Mouse (Mus musculus): Measurements from ENCODE around the gene Ackr4. TPM values are rescaled to one million over a fixed set of nuclear protein-coding genes. Genes with fewer than 3 reads are reported as not detected.

The Ackr4 gene
- total and polyA plus RNA-seq, 2 experiments from 2014 or later, result 6.7 to 18.8 TPM

GRCm38 (mm10) chr9:104146683-104147082, 19.9 kb upstream of the Ackr4 start:
- H3K27me3 ChIP-seq (ENCODE audit: control insufficient read depth, insufficient read depth, low read length), result no peaks in the 10 kb centered on the region
- no peak overlapping the region for H3K9ac ChIP-seq (replicated peaks; ENCODE audit: low read depth, low read length)
- peaks cover 19% of the 10 kb centered on the region for H3K36me3 ChIP-seq (replicated peaks; ENCODE audit: control insufficient read depth, insufficient read depth, low read length)
- no peaks in the 10 kb centered on the region for H3K4me1 ChIP-seq (ENCODE audit: control insufficient read depth, insufficient read depth)
- DNase-seq (ENCODE audit: low spot score) (no peak), ATAC-seq (ENCODE audit: insufficient read depth, low read depth) (no peak)
- no peak overlapping the region for H3K4me2 ChIP-seq (ENCODE audit: low read depth, low read length)
- no peak overlapping the region for H3K27ac ChIP-seq (ENCODE audit: low read depth)
- TF ChIP-seq EP300 (IDR thresholded peaks at IDR 0.05; ENCODE audit: low read depth), result no peak
- no peak for TF ChIP-seq CTCF (IDR thresholded peaks at IDR 0.05; ENCODE audit: low read depth)
- H3K4me3 ChIP-seq (ENCODE audit: low read depth, low read length), result no peak overlapping the region
- no peaks in the 10 kb centered on the region for H3K9me3 ChIP-seq (replicated peaks; ENCODE audit: control insufficient read depth, low read length)
- WGBS, result 58% methylated on average over 7 of the region's 7 CpGs

GRCm38 (mm10) chr9:104144314-104144996, 17.7 kb upstream of the Ackr4 start:
- no peak overlapping the region for H3K4me2 ChIP-seq (ENCODE audit: low read depth, low read length)
- no peak for TF ChIP-seq EP300 (IDR thresholded peaks at IDR 0.05; ENCODE audit: low read depth)
- TF ChIP-seq CTCF (IDR thresholded peaks at IDR 0.05; ENCODE audit: low read depth), result peak; percentile 41
- 77% methylated on average over 8 of the region's 8 CpGs for WGBS
- H3K36me3 ChIP-seq (replicated peaks; ENCODE audit: control insufficient read depth, insufficient read depth, low read length), result no peaks in the 10 kb centered on the region
- ATAC-seq (ENCODE audit: insufficient read depth, low read depth) (no peak), DNase-seq (ENCODE audit: low spot score) (no peak)
- H3K27ac ChIP-seq (ENCODE audit: low read depth), result no peak overlapping the region
- no peak overlapping the region for H3K9ac ChIP-seq (replicated peaks; ENCODE audit: low read depth, low read length)
- H3K27me3 ChIP-seq (ENCODE audit: control insufficient read depth, insufficient read depth, low read length), result no peaks in the 10 kb centered on the region
- no peaks in the 10 kb centered on the region for H3K4me1 ChIP-seq (ENCODE audit: control insufficient read depth, insufficient read depth)
- no peaks in the 10 kb centered on the region for H3K9me3 ChIP-seq (replicated peaks; ENCODE audit: control insufficient read depth, low read length)
- no peak overlapping the region for H3K4me3 ChIP-seq (ENCODE audit: low read depth, low read length)

DNA sequence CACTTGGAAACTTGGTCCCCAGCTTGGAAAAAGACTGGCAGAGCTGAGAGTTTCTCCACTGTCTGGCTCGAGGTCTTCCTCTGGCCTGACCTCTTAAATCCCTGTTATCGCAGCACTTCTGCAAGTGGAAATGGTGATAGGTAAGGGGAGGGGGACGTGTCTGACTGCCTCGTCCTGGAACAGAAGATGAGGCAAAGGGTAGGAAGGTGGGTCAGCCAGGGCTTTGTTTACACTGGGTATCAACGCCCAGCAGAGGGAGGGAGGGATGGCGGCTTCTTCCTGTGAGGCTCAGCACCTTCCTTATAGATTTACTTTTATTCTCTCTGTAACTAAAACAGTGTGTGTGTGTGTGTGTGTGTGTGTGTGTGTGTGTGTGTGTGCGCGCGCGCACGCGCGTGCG, 16.1 kb upstream of the Ackr4 start:
- Histone ChIP-seq H3K4me2 (ENCODE audit: low read depth, low read length) (no peak overlapping the region), H3K4me3 (ENCODE audit: low read depth, low read length) (no peak overlapping the region), H3K4me1 (ENCODE audit: control insufficient read depth, insufficient read depth) (no peaks in the 10 kb centered on the region), H3K27me3 (ENCODE audit: control insufficient read depth, insufficient read depth, low read length) (no peaks in the 10 kb centered on the region), H3K27ac (ENCODE audit: low read depth) (no peak overlapping the region), H3K36me3 (replicated peaks; ENCODE audit: control insufficient read depth, insufficient read depth, low read length) (no peaks in the 10 kb centered on the region), H3K9me3 (replicated peaks; ENCODE audit: control insufficient read depth, low read length) (no peaks in the 10 kb centered on the region), H3K9ac (replicated peaks; ENCODE audit: low read depth, low read length) (no peak overlapping the region)
- TF ChIP-seq EP300 (IDR thresholded peaks at IDR 0.05; ENCODE audit: low read depth) (no peak), CTCF (IDR thresholded peaks at IDR 0.05; ENCODE audit: low read depth) (no peak)
- ATAC-seq (ENCODE audit: insufficient read depth, low read depth) (0 out of 2 replicates have a peak, but pooled peaks have one; percentile 13), DNase-seq (ENCODE audit: low spot score) (no peak)
- WGBS, result 64% methylated on average over 14 of the region's 14 CpGs

DNA sequence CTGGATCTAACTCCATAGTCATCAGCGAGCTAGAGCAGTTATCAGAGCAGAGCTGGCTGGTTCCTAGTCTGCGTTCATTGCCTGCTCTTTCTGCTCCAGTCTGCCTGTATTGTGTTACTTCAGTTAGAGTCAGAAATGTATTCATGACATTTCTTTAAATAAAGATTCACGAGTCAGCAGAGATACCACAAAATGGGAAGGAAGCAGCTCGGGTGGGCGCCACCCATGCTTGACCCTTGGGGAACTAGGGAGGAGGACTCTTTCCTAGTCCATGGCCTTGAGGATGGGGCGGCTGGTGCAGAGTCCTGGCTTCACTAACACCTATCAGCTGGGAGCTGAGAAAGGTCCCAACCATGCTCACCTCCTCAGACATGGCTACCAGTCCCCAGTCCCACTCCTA, 13.6 kb upstream of the Ackr4 start:
- DNase-seq (ENCODE audit: low spot score) (no peak), ATAC-seq (ENCODE audit: insufficient read depth, low read depth) (no peak)
- TF ChIP-seq EP300 (IDR thresholded peaks at IDR 0.05; ENCODE audit: low read depth), result no peak
- no peak for TF ChIP-seq CTCF (IDR thresholded peaks at IDR 0.05; ENCODE audit: low read depth)
- no peaks in the 10 kb centered on the region for H3K4me1 ChIP-seq (ENCODE audit: control insufficient read depth, insufficient read depth)
- no peak overlapping the region for H3K9ac ChIP-seq (replicated peaks; ENCODE audit: low read depth, low read length)
- H3K4me3 ChIP-seq (ENCODE audit: low read depth, low read length), result no peak overlapping the region
- no peak overlapping the region for H3K4me2 ChIP-seq (ENCODE audit: low read depth, low read length)
- no peak overlapping the region for H3K27ac ChIP-seq (ENCODE audit: low read depth)
- no peaks in the 10 kb centered on the region for H3K9me3 ChIP-seq (replicated peaks; ENCODE audit: control insufficient read depth, low read length)
- 73% methylated on average over 6 of the region's 6 CpGs for WGBS
- no peaks in the 10 kb centered on the region for H3K36me3 ChIP-seq (replicated peaks; ENCODE audit: control insufficient read depth, insufficient read depth, low read length)
- H3K27me3 ChIP-seq (ENCODE audit: control insufficient read depth, insufficient read depth, low read length), result no peaks in the 10 kb centered on the region

GRCm38 (mm10) chr9:104130141-104130755, 3.5 kb upstream of the Ackr4 start:
- Histone ChIP-seq H3K27me3 (ENCODE audit: control insufficient read depth, insufficient read depth, low read length) (no peaks in the 10 kb centered on the region), H3K4me3 (ENCODE audit: low read depth, low read length) (no peak overlapping the region), H3K9ac (replicated peaks; ENCODE audit: low read depth, low read length) (no peak overlapping the region), H3K36me3 (replicated peaks; ENCODE audit: control insufficient read depth, insufficient read depth, low read length) (peaks cover 6% of the 10 kb centered on the region; the same call in 1 of the 2 replicates), H3K4me1 (ENCODE audit: control insufficient read depth, insufficient read depth) (no peaks in the 10 kb centered on the region), H3K9me3 (replicated peaks; ENCODE audit: control insufficient read depth, low read length) (no peaks in the 10 kb centered on the region), H3K27ac (ENCODE audit: low read depth) (no peak overlapping the region), H3K4me2 (ENCODE audit: low read depth, low read length) (no peak overlapping the region)
- TF ChIP-seq EP300 (IDR thresholded peaks at IDR 0.05; ENCODE audit: low read depth), result no peak
- WGBS, result 55% methylated on average over 9 of the region's 9 CpGs
- ATAC-seq (ENCODE audit: insufficient read depth, low read depth) (peak; percentile 68; the same call in 1 of the 2 replicates), DNase-seq (ENCODE audit: low spot score) (peak; percentile 23)

Data from heart, postnatal 0 days (tissue).